Mouse (Mus musculus): ENCODE results near the gene Dlk2. TPM values are rescaled to one million over a fixed set of nuclear protein-coding genes. Genes with fewer than 3 reads are reported as not detected.

Gene Dlk2
- polyA plus RNA-seq (2015; fragmentation: Nextera tagmentation; extraction: Ambion mirVana): 0.54 and 0.69 TPM in 2 replicates

DNA sequence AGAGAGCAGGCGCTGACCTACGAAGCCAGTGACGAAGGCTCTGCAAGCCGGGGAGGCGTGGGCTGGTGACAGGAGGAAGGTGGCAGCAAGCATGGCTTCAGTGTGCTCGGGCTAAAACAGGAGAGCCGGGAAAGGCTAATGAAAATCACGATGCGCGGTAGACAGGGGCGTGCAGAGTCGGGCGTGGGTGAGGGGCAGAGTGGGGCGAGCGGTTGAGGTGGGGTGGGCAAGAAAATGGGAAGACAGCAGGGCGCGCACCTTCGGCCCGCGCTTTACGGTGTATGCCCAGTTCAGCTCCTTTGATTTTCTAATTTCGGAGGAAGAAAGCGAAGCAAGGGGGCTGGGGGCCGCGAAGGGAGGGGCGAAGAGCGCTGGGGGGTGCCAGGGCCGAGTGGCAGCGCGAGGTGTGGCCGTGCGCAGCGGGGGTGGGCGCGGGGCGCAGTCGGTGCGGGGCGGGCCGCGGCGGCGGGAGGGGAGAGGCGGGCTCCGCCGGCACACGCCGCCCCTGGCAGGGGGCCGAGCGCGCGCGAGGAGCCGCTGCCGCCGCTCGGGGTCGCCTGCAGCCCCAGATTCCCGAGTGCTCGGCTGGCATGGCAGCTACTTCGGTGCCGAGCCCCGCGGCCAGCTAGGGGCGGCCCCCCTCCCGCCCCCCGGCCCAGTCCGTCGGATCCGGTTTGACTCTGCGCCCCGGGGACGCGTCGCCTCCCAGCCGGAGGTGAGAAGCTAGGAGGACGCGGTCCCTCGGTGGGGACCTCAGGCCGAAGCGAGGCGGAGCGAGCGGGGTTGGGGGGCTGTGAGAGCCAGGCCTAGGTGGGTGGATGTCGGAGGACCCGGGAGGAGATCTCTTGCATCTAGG, at the start of gene Dlk2:
Dlk2 (plus strand) TSS at position 58 of the 856 bp plus-strand sequence.
- under 1% methylated on average over 78 of the region's 86 CpGs for WGBS
- H3K27me3 ChIP-seq (replicated peaks; ENCODE audit: control insufficient read depth, insufficient read depth, low read length): peaks cover 46% of the 10 kb centered on the region
- ATAC-seq: peak; percentile 18

DNA sequence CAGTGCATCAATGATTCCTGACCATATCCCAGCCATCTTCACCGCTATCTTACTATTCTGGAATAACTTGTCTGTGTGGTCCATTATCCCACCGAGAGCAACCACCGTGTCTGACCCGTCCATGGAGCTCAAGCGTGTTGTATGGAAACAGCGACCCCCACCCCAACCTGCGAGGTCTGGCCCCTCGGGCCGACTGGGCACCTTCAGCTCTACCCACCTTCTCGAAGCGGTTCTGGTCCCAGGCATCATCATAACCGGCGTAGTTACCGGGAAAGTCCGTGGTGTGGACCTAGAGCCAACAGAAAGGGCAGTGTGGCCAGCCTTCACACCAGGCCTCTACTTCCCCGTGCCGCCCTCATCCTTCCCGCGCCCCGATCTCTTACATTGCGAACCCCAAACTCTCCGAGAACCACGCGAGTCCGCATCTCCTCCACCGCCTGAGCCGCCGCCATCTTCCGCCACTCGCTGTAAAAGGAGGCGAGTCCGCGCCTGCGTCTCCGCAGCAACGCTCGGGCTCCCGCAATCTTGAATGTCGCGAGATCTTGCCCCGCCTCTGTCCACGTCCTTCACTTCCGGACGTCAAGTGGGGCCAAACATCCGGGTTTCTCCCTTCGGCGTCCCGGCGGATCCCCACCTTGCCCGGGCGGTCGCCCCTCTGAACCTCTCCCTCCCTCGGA, 49.6 kb upstream of the Dlk2 start, which contains the start of the genes Polr1c and Yipf3:
Polr1c (minus strand) TSS at position 543 of the 677 bp plus-strand sequence.
Yipf3 (plus strand) TSS at position 569 of the 677 bp plus-strand sequence.
- Histone ChIP-seq H3K4me2 (ENCODE audit: low read depth, low read length) (peak within 1 kb of the TSS; percentile 89), H3K4me1 (ENCODE audit: control insufficient read depth, insufficient read depth, low read length) (peaks cover 17% of the 10 kb centered on the region), H3K9me3 (ENCODE audit: control insufficient read depth, low read length) (no peaks in the 10 kb centered on the region), H3K36me3 (ENCODE audit: control insufficient read depth, insufficient read depth, low read length) (peaks cover 33% of the 10 kb centered on the region), H3K27me3 (replicated peaks; ENCODE audit: control insufficient read depth, insufficient read depth, low read length) (no peaks in the 10 kb centered on the region), H3K4me3 (ENCODE audit: low read length) (peak within 1 kb of the TSS; percentile 99), H3K9ac (ENCODE audit: low read depth, low read length) (peak within 1 kb of the TSS; percentile 99), H3K27ac (ENCODE audit: low read length) (peak within 1 kb of the TSS; percentile 76)
- WGBS: under 1% methylated on average over 53 of the region's 53 CpGs
- peak; percentile 94 for ATAC-seq

More for the DNA sequence above, at the start of gene Dlk2:
- Histone ChIP-seq H3K4me2 (ENCODE audit: low read depth, low read length) (peak within 1 kb of the TSS; percentile 100), H3K4me1 (ENCODE audit: control insufficient read depth, insufficient read depth, low read length) (peaks cover 19% of the 10 kb centered on the region), H3K36me3 (ENCODE audit: control insufficient read depth, insufficient read depth, low read length) (no peaks in the 10 kb centered on the region), H3K27ac (ENCODE audit: low read length) (no peak within 1 kb of the TSS), H3K9me3 (ENCODE audit: control insufficient read depth, low read length) (no peaks in the 10 kb centered on the region), H3K4me3 (ENCODE audit: low read length) (peak within 1 kb of the TSS; percentile 67), H3K9ac (ENCODE audit: low read depth, low read length) (peak within 1 kb of the TSS; percentile 71)

DNA sequence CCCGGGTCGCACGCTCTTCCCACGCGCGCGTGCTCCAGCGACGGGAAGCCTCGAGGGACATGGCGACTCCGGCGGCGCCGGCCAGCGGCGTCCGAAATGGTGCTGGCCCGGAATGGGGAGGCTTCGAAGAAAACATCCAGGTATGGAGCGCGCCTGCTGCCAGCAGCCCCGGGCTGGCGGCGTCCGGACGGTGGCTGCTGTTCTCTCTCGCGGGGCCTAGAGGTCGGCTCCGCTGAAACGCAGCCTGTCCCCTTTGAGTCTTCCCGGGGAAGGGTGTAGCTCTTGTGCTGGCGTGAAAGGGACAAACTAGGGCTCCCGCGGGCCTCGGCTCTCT, 49.1 kb upstream of the Dlk2 start:
- peak overlapping the region; percentile 89 for H3K4me2 ChIP-seq (ENCODE audit: low read depth, low read length)
- H3K4me3 ChIP-seq (ENCODE audit: low read length): peak overlapping the region; percentile 99
- no peaks in the 10 kb centered on the region for H3K27me3 ChIP-seq (replicated peaks; ENCODE audit: control insufficient read depth, insufficient read depth, low read length)
- H3K36me3 ChIP-seq (ENCODE audit: control insufficient read depth, insufficient read depth, low read length): peaks cover 33% of the 10 kb centered on the region
- H3K27ac ChIP-seq (ENCODE audit: low read length): peak overlapping the region; percentile 76
- H3K9ac ChIP-seq (ENCODE audit: low read depth, low read length): peak overlapping the region; percentile 99
- WGBS: under 1% methylated on average over 37 of the region's 37 CpGs
- peak; percentile 50 for ATAC-seq
- H3K9me3 ChIP-seq (ENCODE audit: control insufficient read depth, low read length): no peaks in the 10 kb centered on the region
- peaks cover 18% of the 10 kb centered on the region for H3K4me1 ChIP-seq (ENCODE audit: control insufficient read depth, insufficient read depth, low read length)

DNA sequence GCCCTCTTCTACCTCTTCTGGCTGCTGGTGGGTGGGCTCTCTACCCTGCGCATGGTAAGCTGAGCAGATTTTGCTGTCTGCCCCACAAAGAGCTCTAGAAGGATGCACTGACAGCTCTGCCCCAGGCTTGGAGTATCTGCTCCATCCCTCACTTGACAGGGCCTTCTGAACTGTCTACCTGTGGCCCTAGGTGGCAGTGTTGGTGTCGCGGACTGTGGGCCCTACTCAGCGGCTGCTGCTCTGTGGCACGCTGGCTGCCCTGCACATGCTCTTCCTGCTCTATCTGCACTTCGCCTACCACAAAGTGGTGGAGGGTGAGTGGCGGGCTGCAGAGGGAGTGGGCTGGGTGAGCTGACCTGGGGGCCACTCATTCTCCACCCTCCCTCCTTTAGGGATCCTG, 46.0 kb upstream of the Dlk2 start:
- H3K4me1 ChIP-seq (ENCODE audit: control insufficient read depth, insufficient read depth, low read length): peaks cover 31% of the 10 kb centered on the region
- H3K36me3 ChIP-seq (ENCODE audit: control insufficient read depth, insufficient read depth, low read length): peaks cover 19% of the 10 kb centered on the region; the same call in 1 of the 2 replicates
- no peak for ATAC-seq
- H3K9me3 ChIP-seq (ENCODE audit: control insufficient read depth, low read length): no peaks in the 10 kb centered on the region
- H3K27ac ChIP-seq (ENCODE audit: low read length): no peak overlapping the region
- 74% methylated on average over 7 of the region's 7 CpGs for WGBS
- no peak overlapping the region for H3K9ac ChIP-seq (ENCODE audit: low read depth, low read length)
- H3K27me3 ChIP-seq (replicated peaks; ENCODE audit: control insufficient read depth, insufficient read depth, low read length): peaks cover 16% of the 10 kb centered on the region
- no peak overlapping the region for H3K4me2 ChIP-seq (ENCODE audit: low read depth, low read length)
- H3K4me3 ChIP-seq (ENCODE audit: low read length): no peak overlapping the region

DNA sequence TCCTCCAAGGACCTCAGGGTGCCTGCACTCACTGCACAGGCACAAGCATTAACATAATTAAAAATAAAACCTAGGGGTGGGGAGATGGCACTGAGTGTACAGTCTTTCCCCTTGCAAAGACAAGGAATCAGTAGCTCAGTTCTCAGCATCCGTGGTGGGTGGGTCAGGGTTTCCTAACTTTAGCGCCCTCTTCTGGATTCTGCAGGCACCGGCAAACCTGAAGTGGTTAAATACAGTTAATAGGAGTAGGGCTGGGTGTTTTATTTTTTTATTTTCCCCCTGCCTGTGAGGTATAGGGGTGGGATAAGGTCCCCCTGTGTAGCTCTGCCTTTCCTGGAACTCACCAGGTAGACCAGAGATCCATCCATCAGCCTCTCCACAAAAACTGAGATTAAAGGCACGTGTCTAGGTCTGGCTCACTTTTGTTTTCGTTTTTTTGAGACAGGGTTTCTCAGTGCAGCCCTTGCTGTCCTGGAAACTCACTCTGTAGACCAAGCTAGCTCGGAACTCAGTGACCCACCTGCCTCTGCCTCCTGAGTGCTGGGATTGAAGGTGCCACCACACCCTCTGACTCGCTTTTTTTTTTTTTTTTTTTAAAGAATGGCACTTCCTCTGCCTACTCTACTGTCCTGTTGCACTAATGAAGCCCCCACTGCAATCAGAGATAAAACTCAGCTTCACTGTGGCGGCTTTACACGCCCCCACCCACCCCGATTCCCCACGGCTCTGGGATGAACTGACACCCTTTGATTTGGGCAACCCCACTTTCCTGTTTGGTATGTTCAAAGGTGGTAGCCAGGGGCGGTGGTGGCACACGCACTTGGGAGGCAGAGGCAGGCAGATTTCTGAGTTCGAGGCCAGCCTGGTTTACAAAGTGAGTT, 44.4 kb upstream of the Dlk2 start:
- H3K4me1 ChIP-seq (ENCODE audit: control insufficient read depth, insufficient read depth, low read length): peaks cover 24% of the 10 kb centered on the region
- ATAC-seq: no peak
- no peak overlapping the region for H3K27ac ChIP-seq (ENCODE audit: low read length)
- H3K4me2 ChIP-seq (ENCODE audit: low read depth, low read length): peak overlapping the region; percentile 100
- 60% methylated on average over 14 of the region's 14 CpGs for WGBS
- peak overlapping the region; percentile 66; the same call in 1 of the 2 replicates for H3K9ac ChIP-seq (ENCODE audit: low read depth, low read length)
- peaks cover 24% of the 10 kb centered on the region; the same call in 1 of the 2 replicates for H3K36me3 ChIP-seq (ENCODE audit: control insufficient read depth, insufficient read depth, low read length)
- peaks cover 16% of the 10 kb centered on the region for H3K27me3 ChIP-seq (replicated peaks; ENCODE audit: control insufficient read depth, insufficient read depth, low read length)
- H3K9me3 ChIP-seq (ENCODE audit: control insufficient read depth, low read length): no peaks in the 10 kb centered on the region
- peak overlapping the region; percentile 71 for H3K4me3 ChIP-seq (ENCODE audit: low read length)

DNA sequence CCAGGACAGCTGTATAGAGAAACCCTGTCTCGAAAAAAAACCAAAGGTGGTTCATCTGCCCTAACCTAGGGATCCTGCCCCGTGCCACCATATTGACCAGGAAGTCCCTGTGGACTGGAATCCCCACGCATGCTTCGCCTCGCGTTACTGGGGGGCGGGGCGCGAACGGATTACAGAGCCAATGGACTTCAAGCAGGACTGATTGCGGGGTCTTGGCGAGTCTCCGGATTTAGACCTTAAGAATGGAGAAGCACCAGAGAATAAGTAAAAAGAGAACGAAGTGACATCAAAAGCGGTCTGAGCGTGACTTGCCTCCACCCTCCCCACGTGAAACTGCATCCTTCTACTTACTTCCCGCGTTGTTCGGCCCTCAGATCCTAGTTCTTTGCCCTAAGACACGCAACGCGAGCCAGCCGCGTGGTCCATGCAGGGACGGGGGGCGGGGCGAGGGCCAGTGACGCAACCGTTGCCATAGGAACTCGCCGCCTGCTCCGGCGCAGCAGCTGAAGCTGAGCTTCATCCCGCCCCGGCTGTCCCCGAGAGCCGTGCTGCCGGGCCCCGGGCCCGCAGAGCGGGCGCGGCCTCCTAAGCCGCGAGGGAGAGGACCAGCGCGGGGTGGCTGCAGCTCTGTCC, 43.7 kb upstream of the Dlk2 start, which contains the start of gene Lrrc73:
Lrrc73 (plus strand) TSS at position 80 of the 633 bp plus-strand sequence.
- H3K27ac ChIP-seq (ENCODE audit: low read length): no peak within 1 kb of the TSS

DNA sequence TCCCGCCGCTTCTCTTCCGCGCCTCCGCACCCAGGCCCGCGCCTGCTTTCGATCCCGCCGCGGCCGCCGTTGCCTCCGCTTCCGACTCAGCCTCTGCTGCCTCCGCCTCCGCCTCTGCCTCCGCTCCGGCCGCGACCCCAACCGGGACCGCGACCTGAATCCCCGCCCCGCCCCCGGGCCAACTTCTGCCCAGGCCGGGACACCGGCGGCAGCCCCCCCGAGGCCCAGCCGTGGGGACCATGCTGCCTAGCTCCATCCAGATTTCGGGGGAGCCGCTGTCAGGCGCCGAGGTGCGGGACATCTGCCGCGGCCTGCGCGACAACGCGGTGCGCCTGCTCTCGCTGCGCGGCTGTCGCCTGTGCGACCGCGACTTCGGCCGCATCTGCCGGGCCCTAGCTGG, 43.1 kb upstream of the Dlk2 start:
- peaks cover 16% of the 10 kb centered on the region for H3K27me3 ChIP-seq (replicated peaks; ENCODE audit: control insufficient read depth, insufficient read depth, low read length)
- peak overlapping the region; percentile 66 for H3K9ac ChIP-seq (ENCODE audit: low read depth, low read length)
- H3K9me3 ChIP-seq (ENCODE audit: control insufficient read depth, low read length): no peaks in the 10 kb centered on the region
- H3K4me2 ChIP-seq (ENCODE audit: low read depth, low read length): peak overlapping the region; percentile 100
- H3K27ac ChIP-seq (ENCODE audit: low read length): no peak overlapping the region
- H3K36me3 ChIP-seq (ENCODE audit: control insufficient read depth, insufficient read depth, low read length): peaks cover 30% of the 10 kb centered on the region; the same call in 1 of the 2 replicates
- ATAC-seq: peak; percentile 24
- peaks cover 17% of the 10 kb centered on the region for H3K4me1 ChIP-seq (ENCODE audit: control insufficient read depth, insufficient read depth, low read length)
- H3K4me3 ChIP-seq (ENCODE audit: low read length): peak overlapping the region; percentile 71
- under 1% methylated on average over 52 of the region's 54 CpGs for WGBS

More for the DNA sequence above, 43.7 kb upstream of the Dlk2 start, which contains the start of gene Lrrc73:
- peak within 1 kb of the TSS; percentile 66 for H3K9ac ChIP-seq (ENCODE audit: low read depth, low read length)
- no peaks in the 10 kb centered on the region for H3K9me3 ChIP-seq (ENCODE audit: control insufficient read depth, low read length)
- peak; percentile 84 for ATAC-seq
- H3K4me3 ChIP-seq (ENCODE audit: low read length): peak within 1 kb of the TSS; percentile 71
- 1% methylated on average over 48 of the region's 48 CpGs for WGBS
- peaks cover 30% of the 10 kb centered on the region; the same call in 1 of the 2 replicates for H3K36me3 ChIP-seq (ENCODE audit: control insufficient read depth, insufficient read depth, low read length)
- peak within 1 kb of the TSS; percentile 100 for H3K4me2 ChIP-seq (ENCODE audit: low read depth, low read length)
- peaks cover 16% of the 10 kb centered on the region for H3K27me3 ChIP-seq (replicated peaks; ENCODE audit: control insufficient read depth, insufficient read depth, low read length)
- H3K4me1 ChIP-seq (ENCODE audit: control insufficient read depth, insufficient read depth, low read length): peaks cover 23% of the 10 kb centered on the region

DNA sequence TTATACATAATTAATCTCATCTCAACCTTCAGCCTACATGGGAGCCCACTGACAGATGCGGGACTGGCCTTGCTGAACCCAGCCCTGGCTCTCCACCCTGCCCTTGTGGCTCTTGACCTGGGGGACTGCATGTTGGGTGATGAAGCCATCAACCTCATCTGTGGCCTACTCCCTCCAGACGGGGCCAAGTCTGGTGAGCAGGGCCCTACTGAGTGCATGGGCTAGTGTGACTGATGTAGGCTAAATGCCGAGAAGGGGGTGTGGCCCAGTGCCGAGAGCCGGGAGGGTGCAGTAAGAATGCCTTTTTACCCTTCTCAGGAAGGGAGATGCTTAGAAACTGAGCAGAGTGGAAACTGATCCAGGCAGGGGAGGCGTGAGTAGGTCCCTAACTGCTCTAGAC, 42.1 kb upstream of the Dlk2 start:
- Histone ChIP-seq H3K27ac (ENCODE audit: low read length) (no peak overlapping the region), H3K9me3 (ENCODE audit: control insufficient read depth, low read length) (no peaks in the 10 kb centered on the region), H3K4me2 (ENCODE audit: low read depth, low read length) (no peak overlapping the region), H3K36me3 (ENCODE audit: control insufficient read depth, insufficient read depth, low read length) (peaks cover 36% of the 10 kb centered on the region; the same call in 1 of the 2 replicates), H3K9ac (ENCODE audit: low read depth, low read length) (no peak overlapping the region), H3K4me3 (ENCODE audit: low read length) (no peak overlapping the region), H3K27me3 (replicated peaks; ENCODE audit: control insufficient read depth, insufficient read depth, low read length) (peaks cover 16% of the 10 kb centered on the region), H3K4me1 (ENCODE audit: control insufficient read depth, insufficient read depth, low read length) (peaks cover 14% of the 10 kb centered on the region)
- no peak for ATAC-seq
- WGBS: 32% methylated on average over 6 of the region's 6 CpGs
